Mouse (Mus musculus) stomach, postnatal 0 days (tissue): ENCODE measurements around the gene Ldha.

ENCODE experiments used
- CTCF ChIP-seq: IDR thresholded peaks from 2 replicates; pipeline ENCODE4 v1.5.1; 2016; ENCODE audit warnings: antibody characterized with exemption, low read depth, mild to moderate bottlenecking, moderate library complexity
- EP300 ChIP-seq: optimal IDR thresholded peaks from 2 replicates; pipeline ENCODE3; 2016; ENCODE audit warnings: antibody characterized with exemption

DNA sequence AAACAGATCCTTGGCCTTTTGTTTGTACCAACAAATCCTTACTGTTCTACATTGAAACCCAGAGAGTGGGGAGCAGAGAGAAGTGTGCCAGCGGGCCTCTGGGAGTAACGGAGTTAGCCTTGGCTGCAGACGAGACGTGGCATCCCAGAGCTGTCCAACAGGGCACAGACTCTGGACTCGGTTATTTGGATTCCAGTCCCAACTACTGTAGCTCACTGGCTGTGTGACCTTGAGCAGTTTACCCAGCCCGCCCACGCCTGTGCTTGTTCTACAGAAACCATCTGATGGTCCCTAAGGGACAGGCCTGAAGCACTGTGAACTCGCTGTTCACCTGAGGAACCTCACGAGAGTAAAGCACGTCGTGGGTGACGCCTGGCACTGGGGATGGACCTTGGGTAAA lies 11.4 kb upstream of the Ldha start:
- TF ChIP-seq CTCF (no peak), EP300 (no peak)
